Mouse (Mus musculus): Measurements from ENCODE around the gene Mia3. TPM values are rescaled to one million over a fixed set of nuclear protein-coding genes. Genes with fewer than 3 reads are reported as not detected.
"Not testable (repeated sequence)": the region's sequence is repeated elsewhere in the genome, so short reads cannot be mapped to it uniquely, and the experiment has no call there.

The Mia3 gene
- polyA plus RNA-seq, 1 experiment from 2014 or later, result 110 TPM

GRCm38 (mm10) chr1:183379376-183379775 is 10.0 kb upstream of the Mia3 start:
- WGBS, result 88% methylated on average over 3 of the region's 3 CpGs
- H3K9ac ChIP-seq (ENCODE audit: low read length); H3K9me3 ChIP-seq (ENCODE audit: control insufficient read depth, low read length); H3K36me3 ChIP-seq (ENCODE audit: control insufficient read depth, insufficient read depth, low read length); ATAC-seq (ENCODE audit: insufficient read depth, low FRiP score, low TSS enrichment); H3K4me3 ChIP-seq (ENCODE audit: low read depth, low read length); H3K27ac ChIP-seq (ENCODE audit: low read depth, low read length); H3K4me1 ChIP-seq (ENCODE audit: control insufficient read depth, insufficient read depth, low read length); H3K4me2 ChIP-seq (ENCODE audit: low read depth); DNase-seq (ENCODE audit: low spot score); H3K27me3 ChIP-seq (ENCODE audit: control insufficient read depth, insufficient read depth, low read length): not testable (repeated sequence)

- H3K27ac ChIP-seq (ENCODE audit: low read depth, low read length), result no peak overlapping the region
- no peak for DNase-seq (ENCODE audit: low spot score)
- H3K4me2 ChIP-seq (ENCODE audit: low read depth), result no peak overlapping the region
- H3K27me3 ChIP-seq (ENCODE audit: control insufficient read depth, insufficient read depth, low read length), result no peaks in the 10 kb centered on the region
- 87% methylated on average over 10 of the region's 10 CpGs for WGBS
- ATAC-seq (ENCODE audit: insufficient read depth, low FRiP score, low TSS enrichment), result no peak
- no peaks in the 10 kb centered on the region for H3K9me3 ChIP-seq (ENCODE audit: control insufficient read depth, low read length)
- H3K4me1 ChIP-seq (ENCODE audit: control insufficient read depth, insufficient read depth, low read length), result no peaks in the 10 kb centered on the region
- H3K36me3 ChIP-seq (ENCODE audit: control insufficient read depth, insufficient read depth, low read length), result no peaks in the 10 kb centered on the region
- H3K9ac ChIP-seq (ENCODE audit: low read length), result no peak overlapping the region
- H3K4me3 ChIP-seq (ENCODE audit: low read depth, low read length), result no peak overlapping the region
These were observed 9.1 kb upstream of the Mia3 start for GRCm38 (mm10) chr1:183378321-183378941.

- Histone ChIP-seq H3K4me2 (ENCODE audit: low read depth) (no peak overlapping the region), H3K27ac (ENCODE audit: low read depth, low read length) (no peak overlapping the region), H3K9ac (ENCODE audit: low read length) (no peak overlapping the region), H3K9me3 (ENCODE audit: control insufficient read depth, low read length) (no peaks in the 10 kb centered on the region), H3K4me3 (ENCODE audit: low read depth, low read length) (no peak overlapping the region), H3K27me3 (ENCODE audit: control insufficient read depth, insufficient read depth, low read length) (no peaks in the 10 kb centered on the region), H3K36me3 (ENCODE audit: control insufficient read depth, insufficient read depth, low read length) (no peaks in the 10 kb centered on the region), H3K4me1 (ENCODE audit: control insufficient read depth, insufficient read depth, low read length) (no peaks in the 10 kb centered on the region)
- DNase-seq (ENCODE audit: low spot score) (no peak), ATAC-seq (ENCODE audit: insufficient read depth, low FRiP score, low TSS enrichment) (no peak)
- 79% methylated on average over 4 of the region's 4 CpGs for WGBS
These were observed 7.7 kb upstream of the Mia3 start for GRCm38 (mm10) chr1:183377045-183377444.

- no peaks in the 10 kb centered on the region for H3K9me3 ChIP-seq (ENCODE audit: control insufficient read depth, low read length)
- 74% methylated on average over 5 of the region's 5 CpGs for WGBS
- no peaks in the 10 kb centered on the region for H3K36me3 ChIP-seq (ENCODE audit: control insufficient read depth, insufficient read depth, low read length)
- H3K4me1 ChIP-seq (ENCODE audit: control insufficient read depth, insufficient read depth, low read length), result no peaks in the 10 kb centered on the region
- ATAC-seq (ENCODE audit: insufficient read depth, low FRiP score, low TSS enrichment) (no peak), DNase-seq (ENCODE audit: low spot score) (no peak)
- no peaks in the 10 kb centered on the region for H3K27me3 ChIP-seq (ENCODE audit: control insufficient read depth, insufficient read depth, low read length)
- no peak overlapping the region for H3K4me3 ChIP-seq (ENCODE audit: low read depth, low read length)
- no peak overlapping the region for H3K27ac ChIP-seq (ENCODE audit: low read depth, low read length)
- no peak overlapping the region for H3K4me2 ChIP-seq (ENCODE audit: low read depth)
- no peak overlapping the region for H3K9ac ChIP-seq (ENCODE audit: low read length)
These were observed 5.4 kb upstream of the Mia3 start for GRCm38 (mm10) chr1:183374728-183375127.

- ATAC-seq (ENCODE audit: insufficient read depth, low FRiP score, low TSS enrichment) (peak; percentile 79), DNase-seq (ENCODE audit: low spot score) (peak; percentile 23)
- Histone ChIP-seq H3K4me3 (ENCODE audit: low read depth, low read length) (peak overlapping the region; percentile 58), H3K4me1 (ENCODE audit: control insufficient read depth, insufficient read depth, low read length) (0 out of 2 replicates have a peak, but pooled peaks cover 3% of the 10 kb centered on the region), H3K27me3 (ENCODE audit: control insufficient read depth, insufficient read depth, low read length) (no peaks in the 10 kb centered on the region), H3K9ac (ENCODE audit: low read length) (peak overlapping the region; percentile 88), H3K9me3 (ENCODE audit: control insufficient read depth, low read length) (no peaks in the 10 kb centered on the region), H3K4me2 (ENCODE audit: low read depth) (peak overlapping the region; percentile 67), H3K36me3 (ENCODE audit: control insufficient read depth, insufficient read depth, low read length) (peaks cover 4% of the 10 kb centered on the region; the same call in 1 of the 2 replicates), H3K27ac (ENCODE audit: low read depth, low read length) (peak overlapping the region; percentile 49; the same call in 1 of the 2 replicates)
- 1% methylated on average over 44 of the region's 56 CpGs for WGBS
These were observed 552 bp downstream of the Mia3 start for GRCm38 (mm10) chr1:183368601-183369400.

- ATAC-seq (ENCODE audit: insufficient read depth, low FRiP score, low TSS enrichment) (no peak), DNase-seq (ENCODE audit: low spot score) (no peak)
- Histone ChIP-seq H3K27ac (ENCODE audit: low read depth, low read length) (no peak overlapping the region), H3K27me3 (ENCODE audit: control insufficient read depth, insufficient read depth, low read length) (no peaks in the 10 kb centered on the region), H3K9me3 (ENCODE audit: control insufficient read depth, low read length) (no peaks in the 10 kb centered on the region), H3K9ac (ENCODE audit: low read length) (no peak overlapping the region), H3K4me1 (ENCODE audit: control insufficient read depth, insufficient read depth, low read length) (0 out of 2 replicates have a peak, but pooled peaks cover 3% of the 10 kb centered on the region), H3K36me3 (ENCODE audit: control insufficient read depth, insufficient read depth, low read length) (peaks cover 5% of the 10 kb centered on the region; the same call in 1 of the 2 replicates), H3K4me2 (ENCODE audit: low read depth) (no peak overlapping the region), H3K4me3 (ENCODE audit: low read depth, low read length) (no peak overlapping the region)
- WGBS, result 89% methylated on average over 5 of the region's 5 CpGs
These were observed 3.0 kb downstream of the Mia3 start for GRCm38 (mm10) chr1:183366361-183366760.

GRCm38 (mm10) chr1:183363577-183363867 is 5.8 kb downstream of the Mia3 start:
- WGBS, result 86% methylated on average over 5 of the region's 5 CpGs
- Histone ChIP-seq H3K4me1 (ENCODE audit: control insufficient read depth, insufficient read depth, low read length) (0 out of 2 replicates have a peak, but pooled peaks cover 3% of the 10 kb centered on the region), H3K9ac (ENCODE audit: low read length) (no peak overlapping the region), H3K9me3 (ENCODE audit: control insufficient read depth, low read length) (no peaks in the 10 kb centered on the region), H3K27ac (ENCODE audit: low read depth, low read length) (no peak overlapping the region), H3K4me2 (ENCODE audit: low read depth) (no peak overlapping the region), H3K36me3 (ENCODE audit: control insufficient read depth, insufficient read depth, low read length) (peaks cover 5% of the 10 kb centered on the region; the same call in 1 of the 2 replicates), H3K4me3 (ENCODE audit: low read depth, low read length) (no peak overlapping the region), H3K27me3 (ENCODE audit: control insufficient read depth, insufficient read depth, low read length) (no peaks in the 10 kb centered on the region)
- no peak for ATAC-seq (ENCODE audit: insufficient read depth, low FRiP score, low TSS enrichment)
- no peak for DNase-seq (ENCODE audit: low spot score)

GRCm38 (mm10) chr1:183362729-183363576 is 6.4 kb downstream of the Mia3 start:
- Histone ChIP-seq H3K4me2 (ENCODE audit: low read depth) (no peak overlapping the region), H3K27me3 (ENCODE audit: control insufficient read depth, insufficient read depth, low read length) (no peaks in the 10 kb centered on the region), H3K36me3 (ENCODE audit: control insufficient read depth, insufficient read depth, low read length) (peaks cover 5% of the 10 kb centered on the region; the same call in 1 of the 2 replicates), H3K4me3 (ENCODE audit: low read depth, low read length) (no peak overlapping the region), H3K4me1 (ENCODE audit: control insufficient read depth, insufficient read depth, low read length) (no peaks in the 10 kb centered on the region), H3K27ac (ENCODE audit: low read depth, low read length) (no peak overlapping the region), H3K9ac (ENCODE audit: low read length) (no peak overlapping the region), H3K9me3 (ENCODE audit: control insufficient read depth, low read length) (no peaks in the 10 kb centered on the region)
- ATAC-seq (ENCODE audit: insufficient read depth, low FRiP score, low TSS enrichment) (no peak), DNase-seq (ENCODE audit: low spot score) (no peak)
- WGBS, result 90% methylated on average over 14 of the region's 14 CpGs

All from neural tube, embryonic 11.5 days (tissue).